20 mouse cellular contexts compared by ENCODE assay signal in genomic region chr5:46256730-46257129, GRCm38 (mm10).
"Had no signal": no experiment of that assay in that cellular context is flagged by ENCODE, and none has a peak within 500 bp of the region (broad histone marks: within the 10 kb centered on the region; RNA-seq: fewer than 3 reads in every experiment).

No protein-coding gene starts in this region.

- DNase-seq: kidney, adult 11 months; kidney, adult 8-10 months; kidney, postnatal 10 days; kidney, postnatal 36 days; left cerebral cortex, postnatal 4 days; lung, adult 18-20 months; lung, postnatal 10 days; lung, postnatal 36 days; midbrain, embryonic 14.5 days; right cerebral cortex, postnatal 4 days; thymus, adult 2 months; thymus, postnatal 14 days; thymus, postnatal 4 days had no signal

- H3K9me3 ChIP-seq: kidney, embryonic 15.5 days; limb, embryonic 12.5 days; limb, embryonic 15.5 days; lung, embryonic 15.5 days; megakaryocyte, embryonic 14.5 days; midbrain, embryonic 10.5 days had no signal

- H3K9ac ChIP-seq: kidney, embryonic 15.5 days; limb, embryonic 12.5 days; limb, embryonic 15.5 days; liver, embryonic 14.5 days; lung, embryonic 15.5 days had no signal

- H3K27me3 ChIP-seq: kidney, embryonic 15.5 days; limb, embryonic 12.5 days; limb, embryonic 15.5 days; lung, embryonic 15.5 days; megakaryocyte, embryonic 14.5 days had no signal

- H3K4me1 ChIP-seq: kidney, embryonic 15.5 days; limb, embryonic 12.5 days; limb, embryonic 15.5 days; lung, embryonic 15.5 days; megakaryocyte, embryonic 14.5 days; midbrain, embryonic 10.5 days had no signal

- H3K36me3 ChIP-seq: kidney, embryonic 15.5 days; limb, embryonic 12.5 days; limb, embryonic 15.5 days; lung, embryonic 15.5 days; midbrain, embryonic 10.5 days had no signal

- H3K27ac ChIP-seq: kidney, embryonic 15.5 days; limb, embryonic 12.5 days; limb, embryonic 15.5 days; liver, embryonic 14.5 days; lung, embryonic 15.5 days; midbrain, embryonic 10.5 days had no signal

- H3K4me2 ChIP-seq: kidney, embryonic 15.5 days; limb, embryonic 12.5 days; limb, embryonic 15.5 days; lung, embryonic 15.5 days had no signal

- H3K4me3 ChIP-seq: kidney, embryonic 15.5 days; limb, embryonic 12.5 days; limb, embryonic 15.5 days; lung, embryonic 15.5 days; megakaryocyte, embryonic 14.5 days; midbrain, embryonic 10.5 days had no signal
